Mouse (Mus musculus) limb, embryonic 14.5 days (tissue): ENCODE data around the gene Slco4a1. TPM values are rescaled to one million over a fixed set of nuclear protein-coding genes. Genes with fewer than 3 reads are reported as not detected.
A peak's percentile ranks its signal among the peaks of the same experiment; 100 is the strongest.

Source experiments
- ATAC-seq: fragments of 200-750 bp; cut with Nextera tagmentation; 2 replicates; pipeline ENCODE4 v1.8.0; 2017; ENCODE audit warnings: low read depth, moderate number of reproducible peaks, moderate TSS enrichment; ENCODE audit not compliant: low FRiP score
- DNase-seq: peaks from one replicate; pipeline ENCODE4 v3.0.0-alpha.2; 2015; ENCODE audit warnings: low spot score
- H3K27ac ChIP-seq: fragments of 300-500 bp; sonication (generic); replicated peaks from 2 replicates; pipeline ENCODE4 v1.5.1; 2014; ENCODE audit warnings: low read depth, mild to moderate bottlenecking, low read length, moderate library complexity, mixed read lengths
- H3K27me3 ChIP-seq: fragments of 300-500 bp; sonication (generic); 2 replicates; pipeline ENCODE4 v1.6.1; 2014; ENCODE audit warnings: low read length, mixed read lengths; ENCODE audit not compliant: control insufficient read depth, insufficient read depth
- H3K36me3 ChIP-seq: fragments of 300-500 bp; sonication (generic); 2 replicates; pipeline ENCODE4 v1.6.1; 2014; ENCODE audit warnings: mild to moderate bottlenecking, low read length, moderate library complexity, mixed read lengths; ENCODE audit not compliant: control insufficient read depth, insufficient read depth
- H3K4me1 ChIP-seq: fragments of 300-500 bp; sonication (generic); 2 replicates; pipeline ENCODE4 v1.6.1; 2014; ENCODE audit warnings: antibody characterized with exemption, low read length, mixed read lengths; ENCODE audit not compliant: control insufficient read depth, insufficient read depth
- H3K4me2 ChIP-seq: fragments of 300-500 bp; sonication (generic); replicated peaks from 2 replicates; pipeline ENCODE4 v1.6.1; 2014; ENCODE audit warnings: low read depth, mild to moderate bottlenecking, low read length, moderate library complexity; ENCODE audit not compliant: severe bottlenecking
- H3K4me3 ChIP-seq: fragments of 300-500 bp; sonication (generic); replicated peaks from 2 replicates; pipeline ENCODE4 v1.5.1; 2014; ENCODE audit warnings: low read length
- H3K9ac ChIP-seq: fragments of 300-500 bp; sonication (generic); 2 replicates; pipeline ENCODE4 v1.6.1; 2014; ENCODE audit warnings: mild to moderate bottlenecking, low read depth, low read length, moderate library complexity; ENCODE audit not compliant: severe bottlenecking
- H3K9me3 ChIP-seq: fragments of 300-500 bp; sonication (generic); 2 replicates; pipeline ENCODE4 v1.6.1; 2016; ENCODE audit warnings: low read length; ENCODE audit not compliant: control insufficient read depth
- POLR2A ChIP-seq: fragments of 200-500 bp; IDR thresholded peaks from 2 replicates; pipeline ENCODE4 v1.8.0; 2012; ENCODE audit warnings: inconsistent platforms, mild to moderate bottlenecking, moderate library complexity, borderline replicate concordance; ENCODE audit not compliant: insufficient read depth, insufficient read length; ENCODE audit errors: extremely low read depth
- WGBS: fragments of 180-500 bp; shearing (Covaris S2); extraction: QIAGEN DNeasy Blood & Tissue Kit; methylation state at CpG from one replicate; pipeline ENCODE4 v1.1.7; 2014; 5-methylcytosine and 5-hydroxymethylcytosine counted together
- polyA plus RNA-seq, 2 experiments: library from polyadenylated mRNA; depleted of rRNA in 1 of 2; stranded (reverse) in 1 of 2; unstranded in 1 of 2; fragments of >200 nt; fragmentation: Nextera tagmentation in 1 of 2; extraction: Ambion mirVana in 1 of 2; gene quantifications; 2 replicates each; pipeline versions ENCODE4 v1.2.1 to v1.2.3; 2012 to 2014

Slco4a1 gene
- polyA plus RNA-seq, 2 experiments, result 0.41 to 0.87 TPM

DNA sequence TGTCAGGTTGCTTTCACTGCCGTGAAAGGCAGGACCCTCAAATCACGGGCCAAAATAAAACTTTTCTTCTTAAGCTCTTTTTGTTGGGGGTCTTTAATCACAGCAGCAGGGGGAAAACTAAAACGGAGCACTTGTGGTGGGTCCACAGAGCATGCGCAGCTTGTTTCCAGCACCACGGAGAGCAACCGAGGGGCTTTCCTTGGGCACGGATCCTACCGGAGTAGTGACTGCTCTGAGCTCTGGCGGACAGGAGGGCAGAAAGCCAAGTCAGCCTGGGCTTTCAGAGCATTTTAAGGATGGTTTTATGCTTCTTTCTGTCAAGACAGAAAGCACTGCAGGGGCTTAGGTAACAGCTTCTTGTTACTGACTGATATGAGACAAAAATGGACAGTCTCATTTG lies 38.3 kb upstream of the Slco4a1 start:
- WGBS, result 17% methylated on average over 9 of the region's 9 CpGs
- no peak for ATAC-seq
- H3K9ac ChIP-seq, result no peak overlapping the region

GRCm38 (mm10) chr2:180420641-180421040 lies 35.4 kb upstream of the Slco4a1 start:
- ATAC-seq, result no peak
- 84% methylated on average over 3 of the region's 3 CpGs for WGBS
- TF ChIP-seq POLR2A, result no peak

More for the DNA sequence above, 38.3 kb upstream of the Slco4a1 start:
- peak; percentile 69 for DNase-seq
- no peaks in the 10 kb centered on the region for H3K4me1 ChIP-seq
- H3K36me3 ChIP-seq, result no peaks in the 10 kb centered on the region
- no peaks in the 10 kb centered on the region for H3K27me3 ChIP-seq
- no peaks in the 10 kb centered on the region for H3K9me3 ChIP-seq
- H3K4me2 ChIP-seq, result no peak overlapping the region
- no peak overlapping the region for H3K4me3 ChIP-seq
- H3K27ac ChIP-seq, result no peak overlapping the region
- no peak for TF ChIP-seq POLR2A

DNA sequence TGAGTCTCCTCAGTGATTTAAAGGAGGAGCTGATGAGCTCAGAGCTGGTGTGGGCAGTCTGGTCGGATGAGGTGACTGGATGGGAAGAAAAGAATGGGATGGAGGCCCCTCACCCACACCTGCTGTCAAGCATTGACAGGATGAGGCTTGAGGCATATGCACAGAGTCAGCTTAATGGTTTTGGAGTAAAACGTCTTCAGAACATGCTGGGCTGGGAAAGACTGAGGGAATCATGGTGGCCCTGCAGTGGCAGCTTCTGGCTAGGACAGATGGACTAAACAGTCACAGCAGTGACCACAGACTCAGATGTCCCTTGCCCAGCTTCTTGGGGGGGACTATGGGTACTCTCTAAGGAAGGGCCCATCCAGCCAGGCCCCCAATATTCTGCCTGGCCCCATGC lies 30.9 kb upstream of the Slco4a1 start:
- H3K9ac ChIP-seq, result no peak overlapping the region
- no peak for TF ChIP-seq POLR2A
- H3K9me3 ChIP-seq, result no peaks in the 10 kb centered on the region
- ATAC-seq (no peak), DNase-seq (no peak)
- no peaks in the 10 kb centered on the region for H3K36me3 ChIP-seq
- H3K27me3 ChIP-seq, result no peaks in the 10 kb centered on the region
- 26% methylated on average over 2 of the region's 2 CpGs for WGBS
- H3K4me2 ChIP-seq, result no peak overlapping the region
- H3K27ac ChIP-seq, result no peak overlapping the region
- no peak overlapping the region for H3K4me3 ChIP-seq
- H3K4me1 ChIP-seq, result no peaks in the 10 kb centered on the region

More at GRCm38 (mm10) chr2:180420641-180421040, 35.4 kb upstream of the Slco4a1 start:
- H3K9me3 ChIP-seq, result no peaks in the 10 kb centered on the region
- no peak overlapping the region for H3K4me3 ChIP-seq
- DNase-seq, result no peak
- no peak overlapping the region for H3K4me2 ChIP-seq
- no peaks in the 10 kb centered on the region for H3K4me1 ChIP-seq
- H3K27ac ChIP-seq, result no peak overlapping the region
- no peaks in the 10 kb centered on the region for H3K36me3 ChIP-seq
- H3K9ac ChIP-seq, result no peak overlapping the region
- H3K27me3 ChIP-seq, result no peaks in the 10 kb centered on the region

DNA sequence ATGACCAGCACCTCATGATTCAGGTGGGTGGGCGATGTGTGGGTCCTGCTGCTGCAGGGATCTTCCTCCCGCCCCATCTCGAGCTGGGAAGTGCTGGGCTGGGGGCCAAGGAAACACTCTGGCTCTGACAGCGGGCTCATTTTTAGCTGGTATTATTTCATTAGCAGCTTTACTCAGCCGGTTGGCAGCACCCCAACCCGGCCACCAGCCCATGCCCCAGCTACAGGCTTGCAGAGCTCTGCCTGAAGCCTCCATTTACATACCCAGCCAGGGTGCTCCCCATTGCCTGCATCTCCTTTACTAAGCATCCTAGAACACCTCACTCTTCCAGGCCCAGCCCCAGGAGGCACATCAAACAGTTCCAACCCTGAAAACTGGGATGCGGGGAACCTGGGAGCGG lies 29.0 kb upstream of the Slco4a1 start:
- Histone ChIP-seq H3K36me3 (no peaks in the 10 kb centered on the region), H3K4me1 (no peaks in the 10 kb centered on the region), H3K27ac (no peak overlapping the region), H3K9ac (no peak overlapping the region), H3K9me3 (no peaks in the 10 kb centered on the region), H3K4me3 (no peak overlapping the region), H3K4me2 (no peak overlapping the region), H3K27me3 (no peaks in the 10 kb centered on the region)
- TF ChIP-seq POLR2A, result no peak
- 61% methylated on average over 8 of the region's 8 CpGs for WGBS
- ATAC-seq, result no peak
- DNase-seq, result no peak

- no peaks in the 10 kb centered on the region for H3K27me3 ChIP-seq
- H3K27ac ChIP-seq, result no peak overlapping the region
- peaks cover 4% of the 10 kb centered on the region for H3K4me1 ChIP-seq
- H3K36me3 ChIP-seq, result no peaks in the 10 kb centered on the region
- H3K9ac ChIP-seq, result no peak overlapping the region
- DNase-seq, result peak; percentile 21
- TF ChIP-seq POLR2A, result no peak
- no peak for ATAC-seq
- no peaks in the 10 kb centered on the region for H3K9me3 ChIP-seq
- WGBS, result 37% methylated on average over 2 of the region's 2 CpGs
- H3K4me3 ChIP-seq, result no peak overlapping the region
- H3K4me2 ChIP-seq, result no peak overlapping the region
These were observed 27.7 kb upstream of the Slco4a1 start for GRCm38 (mm10) chr2:180428331-180428730.

DNA sequence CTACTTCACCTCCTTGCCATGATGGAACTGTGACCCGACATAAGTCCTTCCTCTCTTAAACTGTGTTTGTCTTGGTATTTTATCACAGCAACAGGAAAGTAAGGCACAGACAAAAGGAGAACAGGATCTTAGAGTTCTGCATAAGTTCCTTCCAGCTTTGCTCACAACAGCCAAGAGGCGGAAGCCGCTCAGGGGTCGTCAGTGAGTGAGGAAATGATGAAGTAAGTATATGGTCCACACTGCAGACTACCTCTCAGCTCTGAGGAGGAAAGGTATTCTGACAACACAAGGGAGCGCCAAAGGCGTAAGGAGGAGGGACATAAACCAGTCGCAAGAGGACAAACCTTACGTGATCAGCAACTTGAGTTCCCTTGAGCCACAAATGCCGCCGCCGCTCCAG lies 25.4 kb upstream of the Slco4a1 start:
- DNase-seq, result no peak
- Histone ChIP-seq H3K36me3 (no peaks in the 10 kb centered on the region), H3K4me2 (no peak overlapping the region), H3K9ac (no peak overlapping the region), H3K4me1 (peaks cover 8% of the 10 kb centered on the region), H3K27me3 (no peaks in the 10 kb centered on the region), H3K9me3 (no peaks in the 10 kb centered on the region), H3K4me3 (no peak overlapping the region), H3K27ac (no peak overlapping the region)
- ATAC-seq, result no peak
- no peak for TF ChIP-seq POLR2A
- WGBS, result 81% methylated on average over 11 of the region's 11 CpGs
